Mouse (Mus musculus): Measurements from ENCODE around the gene Lad1. TPM values are rescaled to one million over a fixed set of nuclear protein-coding genes. Genes with fewer than 3 reads are reported as not detected.

The Lad1 gene
- total RNA-seq, 2 experiments from 2014 or later, result not detected

GRCm38 (mm10) chr1:135840675-135841395 lies 22.4 kb downstream of the Lad1 start:
- no peak for ATAC-seq (replicated peaks; ENCODE audit: low FRiP score, poor library complexity, severe bottlenecking)

DNA sequence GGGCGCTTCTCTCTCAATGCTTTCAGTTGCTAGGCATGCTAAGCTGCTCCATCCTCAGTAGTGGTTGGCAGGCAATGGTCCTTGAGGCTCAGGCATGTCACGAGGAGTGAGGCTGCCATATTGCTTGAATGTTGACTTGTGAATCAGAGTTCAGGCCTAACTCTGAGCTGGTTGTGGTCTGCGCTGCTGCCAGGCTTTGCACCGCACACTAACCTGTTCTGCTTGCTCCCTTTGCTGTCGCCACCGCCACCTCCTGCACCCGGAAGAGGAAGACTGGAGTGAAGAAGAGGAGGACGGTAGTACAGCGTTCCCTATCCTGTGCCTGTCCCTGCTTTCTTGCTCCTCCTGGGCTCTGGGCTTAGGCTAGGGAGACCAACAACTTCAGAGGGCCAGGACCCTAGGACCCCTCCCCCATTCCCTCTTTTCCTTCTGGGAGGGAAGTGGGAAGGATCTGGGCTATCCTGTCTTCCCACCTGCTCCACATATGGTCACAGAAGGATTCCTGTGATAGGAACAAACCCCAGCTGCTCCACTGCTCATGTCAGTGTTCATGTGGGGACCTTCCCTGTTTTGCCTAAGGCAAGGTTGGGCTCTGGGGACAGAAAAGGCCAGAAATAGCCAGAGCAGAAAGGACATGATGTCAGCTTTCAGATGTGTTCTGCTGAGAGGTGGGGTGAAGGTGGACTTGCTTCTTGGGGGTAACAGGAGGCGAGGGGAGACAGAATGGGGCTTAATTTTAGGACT lies 25.3 kb downstream of the Lad1 start:
- no peak for ATAC-seq (replicated peaks; ENCODE audit: low FRiP score, poor library complexity, severe bottlenecking)

DNA sequence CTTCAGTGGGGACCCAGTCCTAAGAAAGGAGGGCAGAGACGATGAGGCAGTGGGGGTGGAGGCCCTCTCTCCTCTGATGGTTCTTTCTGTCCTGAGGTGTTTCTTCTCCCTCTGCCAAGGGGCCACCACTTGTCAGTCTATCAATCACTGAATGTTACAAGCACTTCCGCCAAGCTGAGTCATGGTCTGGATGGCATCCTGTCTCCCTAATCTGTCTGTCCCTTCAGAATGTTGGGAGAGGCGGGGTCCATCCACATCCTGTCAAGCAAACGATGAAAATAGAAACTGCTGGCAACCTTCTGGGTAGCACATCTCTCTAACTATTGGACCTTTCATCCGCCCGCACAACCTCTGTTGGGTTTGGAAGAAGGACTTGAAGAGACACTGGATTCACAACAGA lies 26.1 kb downstream of the Lad1 start:
- no peak for ATAC-seq (replicated peaks; ENCODE audit: low FRiP score, poor library complexity, severe bottlenecking)

GRCm38 (mm10) chr1:135846632-135847031 lies 28.2 kb downstream of the Lad1 start:
- ATAC-seq (replicated peaks; ENCODE audit: low FRiP score, poor library complexity, severe bottlenecking), result no peak

- ATAC-seq (replicated peaks; ENCODE audit: low FRiP score, poor library complexity, severe bottlenecking), result peak; percentile 68
Measured at GRCm38 (mm10) chr1:135847139-135847562, 28.8 kb downstream of the Lad1 start.

DNA sequence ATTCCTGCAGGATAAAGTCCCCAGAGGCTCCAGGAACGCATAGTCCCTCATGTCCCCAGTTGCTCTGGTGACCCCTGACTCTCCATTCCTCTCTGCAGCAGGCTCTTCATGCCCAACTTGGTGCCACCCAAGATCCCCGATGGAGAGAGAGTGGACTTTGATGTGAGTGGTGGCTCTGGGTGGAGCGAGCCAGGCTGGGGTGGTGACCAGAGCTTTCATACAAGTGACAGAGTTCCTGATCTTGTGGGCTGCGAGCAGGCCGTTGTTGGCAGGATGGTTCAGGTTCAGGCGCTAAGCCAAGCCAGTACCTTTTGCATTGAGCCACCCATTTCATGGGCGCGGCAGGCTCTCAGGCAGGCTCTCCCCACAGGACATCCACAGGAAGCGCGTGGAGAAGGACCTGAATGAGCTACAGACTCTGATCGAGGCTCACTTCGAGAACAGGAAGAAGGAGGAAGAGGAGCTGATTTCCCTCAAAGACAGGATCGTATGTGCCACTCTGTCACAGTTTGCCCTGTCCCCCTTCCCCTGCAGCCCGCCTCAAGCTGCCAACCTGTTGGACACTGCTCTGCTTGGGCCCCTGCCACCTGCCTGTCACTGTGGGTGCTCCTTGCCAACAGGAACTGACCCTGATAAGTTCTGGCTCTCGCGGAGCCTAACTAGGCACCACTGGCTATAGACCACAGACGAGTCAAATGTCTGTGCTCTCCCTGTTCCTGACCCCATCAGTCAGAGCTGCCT lies 29.4 kb downstream of the Lad1 start:
- no peak for ATAC-seq (replicated peaks; ENCODE audit: low FRiP score, poor library complexity, severe bottlenecking)

DNA sequence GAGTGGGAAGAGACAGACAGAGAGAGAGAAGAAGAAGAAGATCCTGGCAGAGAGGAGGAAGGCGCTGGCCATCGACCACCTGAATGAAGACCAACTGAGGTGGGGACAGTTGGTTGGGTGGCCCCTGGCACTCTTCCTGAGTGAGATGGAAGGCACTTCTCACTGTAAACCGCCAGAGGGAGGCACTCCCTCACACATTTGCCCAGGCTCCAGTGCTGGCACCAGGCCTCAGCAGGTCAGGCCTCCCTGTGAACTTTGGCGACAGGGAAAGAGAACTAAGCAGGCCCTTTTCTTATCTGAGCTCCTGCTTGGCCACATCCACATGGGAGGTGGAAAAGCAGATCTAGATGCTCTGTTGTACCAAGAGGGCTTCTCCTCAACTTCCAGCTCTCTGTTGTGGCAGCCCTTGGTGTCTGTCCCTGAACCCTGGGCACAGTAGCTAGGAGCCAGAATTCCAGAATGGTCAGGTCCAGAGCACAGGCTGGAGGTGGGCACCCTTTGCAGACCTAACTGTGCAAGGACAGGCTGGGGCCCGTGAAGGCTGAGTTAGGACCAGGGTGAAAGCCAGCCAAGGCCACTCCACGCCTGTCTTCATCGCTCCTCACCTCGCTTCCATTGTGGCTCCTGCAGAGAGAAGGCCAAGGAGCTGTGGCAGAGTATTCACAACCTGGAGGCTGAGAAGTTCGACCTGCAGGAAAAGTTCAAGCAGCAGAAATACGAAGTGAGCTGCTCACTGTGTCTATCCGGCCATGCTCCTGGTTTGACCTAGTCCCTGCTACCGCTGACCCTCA lies 32.5 kb downstream of the Lad1 start:
- ATAC-seq (replicated peaks; ENCODE audit: low FRiP score, poor library complexity, severe bottlenecking), result no peak

DNA sequence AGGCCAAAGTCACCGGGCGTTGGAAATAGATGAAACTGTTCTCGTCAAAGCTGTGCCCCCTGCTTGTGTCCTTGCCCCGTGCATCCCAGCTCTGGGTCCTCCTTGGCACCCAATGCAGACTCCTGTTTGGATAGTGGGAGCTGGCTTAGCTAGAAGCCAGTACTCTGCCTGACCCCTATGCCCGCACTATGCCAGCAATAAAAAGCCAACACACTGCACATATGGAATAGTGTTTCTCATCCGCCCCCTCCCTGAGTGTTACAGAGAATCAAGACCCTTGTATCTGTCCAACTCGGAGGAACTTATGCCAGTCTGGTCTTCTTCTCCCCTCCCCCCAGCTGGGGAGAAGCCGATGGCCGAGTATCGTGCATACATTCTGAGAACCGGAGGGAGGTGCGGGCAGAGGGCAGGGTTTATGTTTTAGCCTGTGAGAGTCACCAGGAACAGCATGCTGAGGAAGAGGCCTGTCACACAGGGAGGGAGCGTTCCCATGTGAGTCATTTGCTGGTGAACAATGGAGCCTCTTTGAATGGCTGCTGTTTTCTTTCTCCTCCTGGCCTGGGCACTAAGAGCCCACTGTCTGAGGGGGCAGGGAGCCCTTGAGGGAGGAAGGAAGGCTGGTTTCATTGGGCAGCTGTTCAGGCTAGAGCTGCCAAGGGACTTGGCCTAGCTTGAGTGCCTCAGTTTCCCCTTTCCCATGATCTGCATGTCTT lies 33.8 kb downstream of the Lad1 start:
- no peak for ATAC-seq (replicated peaks; ENCODE audit: low FRiP score, poor library complexity, severe bottlenecking)

DNA sequence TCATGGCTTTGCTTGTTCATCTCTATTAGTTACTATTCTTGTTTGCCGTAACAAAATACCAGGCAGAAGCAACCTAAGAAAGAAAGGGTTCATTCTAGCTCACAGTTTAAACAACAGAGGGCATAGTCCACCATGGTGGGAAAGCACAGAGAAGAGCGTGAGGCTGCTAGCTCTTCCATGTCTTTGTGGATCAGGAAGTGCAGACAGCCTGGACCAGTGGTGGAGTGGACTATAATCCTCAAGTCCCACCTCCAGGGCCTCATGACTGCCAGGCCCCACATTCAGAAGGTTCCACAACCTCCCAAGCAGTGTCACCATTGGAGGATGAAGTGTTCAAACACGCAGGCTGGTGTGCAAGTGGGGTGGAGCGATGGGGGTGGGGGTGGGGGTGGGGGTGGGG lies 34.8 kb downstream of the Lad1 start:
- no peak for ATAC-seq (replicated peaks; ENCODE audit: low FRiP score, poor library complexity, severe bottlenecking)

DNA sequence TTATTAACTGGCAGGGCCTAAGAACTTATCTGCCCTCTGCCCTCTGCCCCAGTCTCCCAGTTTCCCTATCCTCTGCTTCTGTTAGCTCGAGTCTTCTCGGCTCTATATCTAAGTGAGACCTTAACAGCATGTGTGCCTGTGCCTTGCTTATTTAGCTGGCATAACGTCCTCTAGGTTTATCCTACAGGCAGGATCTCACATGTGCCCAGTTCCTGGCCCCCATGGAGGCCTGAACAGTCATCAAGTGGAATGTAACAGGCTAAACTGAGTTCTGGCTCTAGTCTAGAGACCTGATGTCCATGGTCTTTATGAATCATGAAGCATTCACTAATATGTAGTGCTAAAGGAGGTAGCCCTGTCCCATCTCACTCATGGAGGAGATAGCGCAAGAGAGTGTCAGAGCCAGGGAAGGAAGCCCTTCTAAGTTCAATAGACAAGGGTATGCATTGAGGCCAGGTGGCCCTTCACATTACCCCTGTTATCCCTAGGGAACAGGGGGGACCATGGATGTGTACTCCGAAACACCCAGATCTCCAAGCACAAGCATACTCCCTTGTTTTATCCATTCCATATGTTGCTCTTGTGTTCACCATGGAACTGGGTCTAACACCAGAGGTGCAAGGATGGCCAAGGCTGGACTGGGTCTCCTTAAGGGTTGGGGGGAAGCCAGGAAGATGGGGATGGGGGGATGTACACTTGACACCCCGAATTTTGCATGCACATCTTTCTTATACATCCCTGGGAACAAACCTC lies 36.4 kb downstream of the Lad1 start:
- ATAC-seq (replicated peaks; ENCODE audit: low FRiP score, poor library complexity, severe bottlenecking), result no peak

DNA sequence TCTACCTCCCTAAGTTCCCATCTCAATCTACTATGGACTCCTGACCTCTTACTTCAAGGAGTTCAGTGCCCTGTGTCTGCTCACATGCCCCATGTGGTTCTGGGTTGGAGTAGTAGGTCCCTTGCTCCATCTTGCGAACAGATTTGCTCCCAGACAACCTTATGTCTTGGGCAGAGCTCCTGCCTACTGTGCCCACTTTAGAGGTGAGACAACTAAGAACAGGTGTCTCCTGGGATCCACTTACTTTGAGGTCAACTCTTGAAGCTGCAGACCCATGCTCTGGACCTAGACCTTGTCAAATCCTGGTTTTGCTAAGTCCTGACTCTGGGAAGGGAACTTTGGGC lies 36.9 kb downstream of the Lad1 start:
- ATAC-seq (replicated peaks; ENCODE audit: low FRiP score, poor library complexity, severe bottlenecking), result no peak

- ATAC-seq (replicated peaks; ENCODE audit: low FRiP score, poor library complexity, severe bottlenecking), result no peak
Measured at GRCm38 (mm10) chr1:135856070-135856469, 37.7 kb downstream of the Lad1 start.

DNA sequence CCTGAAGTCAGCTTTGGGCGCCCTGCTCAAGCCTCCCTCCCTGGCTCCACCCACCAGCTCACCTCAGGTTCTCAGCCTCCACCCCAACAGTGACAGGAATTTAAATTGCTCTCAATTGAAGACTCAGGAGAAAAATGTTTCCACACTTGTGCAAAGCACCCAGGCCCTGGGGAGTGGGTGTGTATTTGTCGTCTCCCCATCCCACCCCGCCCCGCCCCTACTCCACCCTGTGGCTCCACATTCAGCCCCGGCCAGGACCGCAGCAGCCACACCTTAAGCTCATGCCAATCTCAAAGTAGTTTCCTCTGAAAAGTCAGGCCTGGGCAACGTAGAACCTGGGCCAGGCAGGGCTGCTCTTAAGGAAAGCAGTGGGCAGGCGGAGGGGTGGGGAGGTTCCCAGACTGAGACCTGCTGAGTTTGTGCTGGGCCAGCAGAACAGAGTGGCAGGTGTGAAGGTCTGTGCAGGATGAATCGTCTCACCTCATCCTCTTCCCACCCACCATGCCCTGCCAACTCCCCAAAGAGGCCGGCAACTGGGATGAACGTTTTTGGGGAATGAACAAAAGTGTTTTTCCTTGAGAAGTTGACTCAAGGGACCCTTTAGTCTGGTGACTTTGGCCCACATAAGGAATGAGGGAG lies 38.9 kb downstream of the Lad1 start:
- ATAC-seq (replicated peaks; ENCODE audit: low FRiP score, poor library complexity, severe bottlenecking), result no peak

- ATAC-seq (replicated peaks; ENCODE audit: low FRiP score, poor library complexity, severe bottlenecking), result no peak
Measured at GRCm38 (mm10) chr1:135858533-135858932, 40.1 kb downstream of the Lad1 start.

DNA sequence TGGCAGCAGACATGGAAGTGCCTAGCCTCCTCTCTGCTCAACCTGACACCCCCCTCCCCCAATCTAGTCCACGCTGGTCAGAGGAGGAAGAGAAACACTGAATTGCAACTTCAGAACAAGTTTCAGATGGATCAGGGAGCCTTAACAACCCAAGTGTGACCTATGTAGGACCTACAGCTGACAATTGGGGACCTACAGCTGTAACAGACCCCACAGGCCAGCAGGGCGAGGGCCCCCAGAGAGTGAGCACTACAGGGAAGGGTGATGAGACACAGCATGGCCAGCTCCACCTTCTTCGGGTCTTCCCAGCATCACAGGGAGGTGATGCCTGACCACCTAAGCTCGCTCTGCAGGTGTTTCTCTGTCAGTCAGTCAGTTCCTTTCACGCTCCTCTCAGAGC lies 42.7 kb downstream of the Lad1 start:
- no peak for ATAC-seq (replicated peaks; ENCODE audit: low FRiP score, poor library complexity, severe bottlenecking)

DNA sequence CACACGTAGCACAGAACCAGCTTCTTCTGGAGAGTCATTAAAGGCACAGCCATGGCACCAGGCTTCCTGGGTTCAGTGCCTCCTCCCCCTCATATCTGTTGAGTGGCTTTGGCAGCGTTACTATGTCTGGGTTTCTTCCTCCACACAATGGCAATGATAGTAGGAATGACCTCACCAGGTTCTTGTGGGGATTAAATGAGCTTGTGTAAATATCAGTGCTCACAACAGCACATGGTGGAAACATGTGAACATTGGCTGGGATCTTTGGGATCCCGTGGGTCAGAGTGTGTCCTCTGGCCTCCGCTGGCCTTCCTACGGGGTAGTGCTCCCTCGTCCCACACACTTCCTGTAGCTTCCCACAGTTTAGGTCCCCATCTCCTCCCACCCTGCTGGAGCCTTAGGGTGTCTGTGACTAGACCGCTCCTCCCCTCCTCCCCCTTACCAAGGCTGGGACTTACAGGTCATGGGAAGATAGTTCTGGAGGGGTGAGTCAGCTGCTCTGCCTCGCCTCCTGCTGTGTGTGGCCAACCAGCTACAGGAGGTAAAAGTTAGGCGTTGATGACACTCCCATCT lies 43.7 kb downstream of the Lad1 start:
- no peak for ATAC-seq (replicated peaks; ENCODE audit: low FRiP score, poor library complexity, severe bottlenecking)

DNA sequence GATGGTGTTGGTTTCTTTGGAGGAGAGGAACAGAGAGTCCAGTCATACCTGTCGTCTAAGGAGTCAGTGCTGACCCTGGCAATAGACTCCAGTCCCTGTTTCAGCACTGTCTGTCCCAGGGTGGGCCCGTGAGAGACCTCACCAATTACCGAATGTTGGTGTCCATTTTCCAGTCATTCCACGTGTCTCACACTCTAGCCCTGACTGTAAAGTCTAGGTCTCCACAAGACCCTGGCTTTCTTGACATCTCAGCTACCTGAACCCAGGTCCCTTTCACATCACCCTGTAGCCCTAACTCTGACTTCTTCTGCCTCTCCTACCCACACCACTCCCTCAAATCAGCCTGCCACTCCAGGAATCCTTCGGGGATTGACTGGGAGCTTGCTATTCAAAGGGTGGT lies 44.2 kb downstream of the Lad1 start:
- no peak for ATAC-seq (replicated peaks; ENCODE audit: low FRiP score, poor library complexity, severe bottlenecking)

- ATAC-seq (replicated peaks; ENCODE audit: low FRiP score, poor library complexity, severe bottlenecking), result no peak
Measured at GRCm38 (mm10) chr1:135863786-135864335, 45.5 kb downstream of the Lad1 start.
